Mouse (Mus musculus) embryonic fibroblast, embryonic 13.5 days (primary cell): ENCODE measurements around the gene Rrp36. TPM values are rescaled to one million over a fixed set of nuclear protein-coding genes. Genes with fewer than 3 reads are reported as not detected.

Experiments
- H3K27ac ChIP-seq: 2 replicates; pipeline ENCODE4 v1.5.1; 2012; ENCODE audit warnings: low read length, control low read depth, inconsistent platforms; ENCODE audit not compliant: insufficient read depth
- H3K4me1 ChIP-seq: 2 replicates; pipeline ENCODE4 v1.6.1; 2011; ENCODE audit warnings: low read length; ENCODE audit not compliant: control insufficient read depth, insufficient read depth
- H3K4me3 ChIP-seq: 2 replicates; pipeline ENCODE4 v1.5.1; 2011; ENCODE audit warnings: mild to moderate bottlenecking, control low read depth, low read length; ENCODE audit not compliant: insufficient read depth
- CTCF ChIP-seq: IDR thresholded peaks from 2 replicates; pipeline ENCODE4 v1.5.1; 2011; ENCODE audit warnings: mild to moderate bottlenecking, control low read depth, low read length, moderate library complexity, borderline replicate concordance; ENCODE audit not compliant: insufficient read depth
- POLR2A ChIP-seq: IDR thresholded peaks from 2 replicates; pipeline ENCODE4 v1.6.1; 2011; ENCODE audit warnings: low read depth, mild to moderate bottlenecking, control low read depth, low read length, moderate library complexity
- polyA plus RNA-seq: library from polyadenylated mRNA; stranded (reverse); fragments of >200 nt; gene quantifications from 2 replicates; pipeline ENCODE4 v1.2.4, GENCODE M21; 2011; ENCODE audit warnings: low read depth; ENCODE audit not compliant: missing spikeins, insufficient read length

Gene Rrp36
- polyA plus RNA-seq, 1 experiment: 32.3 TPM

DNA sequence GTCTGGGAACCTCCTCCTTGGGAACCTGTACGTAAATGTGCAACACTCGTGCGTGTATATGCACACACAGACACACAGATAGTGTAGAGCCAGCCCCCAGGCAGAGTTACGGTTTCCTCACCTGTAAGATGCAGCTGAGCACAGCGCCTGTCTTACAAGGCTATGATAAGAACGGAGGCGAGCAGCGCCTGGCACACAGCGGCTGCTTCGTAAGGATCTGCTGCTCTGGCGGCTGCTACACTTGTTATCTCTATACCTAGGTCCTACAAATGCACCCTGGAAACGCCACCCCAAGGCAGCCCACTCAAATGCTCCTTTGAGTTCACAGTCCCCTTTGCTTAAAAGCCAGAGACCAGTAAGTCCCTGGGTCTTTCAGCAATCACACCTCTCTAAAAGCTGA lies 16.5 kb upstream of the Rrp36 start:
- H3K27ac ChIP-seq: no peak overlapping the region
- H3K4me1 ChIP-seq: no peaks in the 10 kb centered on the region
- no peak for TF ChIP-seq CTCF
- TF ChIP-seq POLR2A: no peak
- no peak overlapping the region for H3K4me3 ChIP-seq

GRCm38 (mm10) chr17:46685913-46686312 lies 11.8 kb upstream of the Rrp36 start:
- H3K4me3 ChIP-seq: no peak overlapping the region
- no peaks in the 10 kb centered on the region for H3K4me1 ChIP-seq
- no peak overlapping the region for H3K27ac ChIP-seq
- TF ChIP-seq CTCF: no peak
- no peak for TF ChIP-seq POLR2A

GRCm38 (mm10) chr17:46682654-46683389 lies 8.7 kb upstream of the Rrp36 start:
- no peak overlapping the region for H3K4me3 ChIP-seq
- no peak overlapping the region for H3K27ac ChIP-seq
- TF ChIP-seq CTCF (no peak), POLR2A (no peak)
- no peaks in the 10 kb centered on the region for H3K4me1 ChIP-seq

DNA sequence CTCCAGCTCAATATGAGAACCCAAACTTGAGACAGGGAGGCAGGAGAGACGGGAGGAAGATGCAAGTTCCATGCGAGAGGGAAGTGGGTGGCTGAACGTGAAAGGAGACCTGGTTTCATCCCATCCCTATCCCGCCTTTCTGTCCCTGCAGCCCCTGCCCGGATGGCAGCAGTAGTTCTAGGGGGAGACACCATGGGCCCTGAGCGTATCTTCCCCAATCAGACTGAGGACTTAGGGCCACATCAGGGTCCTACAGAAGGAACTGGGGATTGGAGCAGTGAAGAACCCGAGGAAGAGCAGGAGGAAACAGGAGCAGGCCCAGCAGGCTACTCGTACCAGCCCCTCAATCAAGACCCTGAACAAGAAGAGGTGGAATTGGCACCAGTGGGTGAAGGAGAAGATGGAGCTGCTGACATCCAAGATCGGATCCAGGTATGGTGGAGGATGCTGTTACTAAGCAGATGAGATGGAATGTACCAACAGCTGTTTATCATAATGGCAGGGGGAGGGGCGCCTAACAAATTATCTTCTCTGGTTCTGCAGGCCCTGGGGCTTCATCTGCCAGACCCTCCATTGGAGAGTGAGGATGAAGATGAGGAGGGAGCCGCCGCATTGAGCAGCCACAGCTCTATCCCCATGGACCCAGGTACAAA lies 7.4 kb upstream of the Rrp36 start:
- no peak for TF ChIP-seq CTCF
- H3K27ac ChIP-seq: no peak overlapping the region
- H3K4me1 ChIP-seq: no peaks in the 10 kb centered on the region

GRCm38 (mm10) chr17:46680760-46681373 lies 6.7 kb upstream of the Rrp36 start, which contains the start of gene Klhdc3:
Gene Klhdc3 (minus strand): TSS chr17:46680914.
- no peaks in the 10 kb centered on the region for H3K4me1 ChIP-seq
- peak within 1 kb of the TSS; percentile 84 for H3K4me3 ChIP-seq
- TF ChIP-seq POLR2A (peak; percentile 68), CTCF (no peak)
- peak within 1 kb of the TSS; percentile 62 for H3K27ac ChIP-seq

More for the DNA sequence above, 7.4 kb upstream of the Rrp36 start:
- peak overlapping the region; percentile 58 for H3K4me3 ChIP-seq

DNA sequence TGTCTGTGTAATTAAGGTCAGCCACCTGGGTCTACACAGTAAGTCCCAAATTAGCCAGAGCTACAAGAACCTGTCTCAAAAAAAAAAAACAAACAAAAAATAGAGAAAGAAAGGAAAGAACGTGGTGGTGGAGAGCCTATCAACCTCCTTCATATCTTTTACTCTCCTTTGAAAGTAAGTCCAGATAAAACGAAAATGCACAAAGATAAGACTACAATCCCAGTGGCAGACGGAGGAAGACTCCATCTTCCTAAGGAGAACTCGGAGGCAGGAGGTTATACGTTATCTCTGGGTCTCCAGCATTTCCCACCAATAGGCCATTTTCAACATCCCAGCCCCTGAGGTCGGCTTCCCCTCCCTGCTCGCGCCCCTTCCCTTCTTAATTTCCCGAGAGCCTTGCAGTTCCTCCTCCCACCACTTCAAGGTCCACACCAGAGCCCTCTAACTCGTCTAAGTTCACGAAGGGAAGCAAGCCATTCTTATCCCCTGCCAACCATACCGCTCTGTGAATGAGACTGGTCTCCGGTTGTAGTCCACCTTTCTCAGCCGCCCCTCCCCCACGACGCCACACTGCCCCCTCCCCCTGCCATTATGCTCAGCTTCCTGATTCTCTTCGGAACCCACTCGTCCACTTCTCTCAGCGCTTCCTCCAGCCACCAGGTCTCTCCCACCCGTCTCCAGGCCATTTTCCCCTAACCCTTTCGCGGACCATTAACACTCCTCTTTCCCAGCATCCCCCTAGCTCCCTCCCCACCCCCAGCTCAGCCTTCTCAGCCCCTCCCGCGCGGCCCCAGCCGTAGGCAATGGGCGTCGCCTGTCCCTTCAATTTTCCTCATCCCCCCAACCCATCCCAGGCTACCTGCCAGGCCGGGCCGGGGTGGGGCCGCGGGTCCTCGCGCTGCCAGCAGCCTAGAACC lies 5.9 kb upstream of the Rrp36 start:
- H3K4me1 ChIP-seq: peaks cover 2% of the 10 kb centered on the region; the same call in 1 of the 2 replicates
- TF ChIP-seq POLR2A: peak; percentile 44; the same call in 1 of the 2 replicates
- TF ChIP-seq CTCF: no peak
- peak overlapping the region; percentile 84 for H3K4me3 ChIP-seq
- H3K27ac ChIP-seq: peak overlapping the region; percentile 62

DNA sequence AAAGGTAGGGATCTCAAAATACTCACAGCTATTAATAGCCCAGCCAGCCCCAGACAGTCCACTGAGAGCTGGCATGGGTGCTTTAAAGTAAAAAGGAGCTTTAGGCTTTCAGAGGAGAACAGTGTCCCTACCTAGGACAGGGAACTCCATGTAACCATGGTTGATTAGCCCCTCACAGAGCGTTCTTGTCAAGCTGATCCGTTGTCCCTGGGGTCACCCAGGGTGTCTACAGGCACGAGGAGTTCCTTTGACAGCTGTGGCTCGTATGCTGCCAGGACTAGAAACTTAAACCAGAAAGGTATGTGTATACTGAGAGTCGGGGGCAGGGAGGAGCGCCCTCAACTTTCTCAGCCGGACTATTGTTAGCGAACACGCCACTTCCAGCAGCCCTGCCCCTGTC lies 4.8 kb upstream of the Rrp36 start:
- Histone ChIP-seq H3K4me3 (peak overlapping the region; percentile 84), H3K4me1 (peaks cover 8% of the 10 kb centered on the region), H3K27ac (peak overlapping the region; percentile 4; the same call in 1 of the 2 replicates)
- TF ChIP-seq CTCF (no peak), POLR2A (no peak)

DNA sequence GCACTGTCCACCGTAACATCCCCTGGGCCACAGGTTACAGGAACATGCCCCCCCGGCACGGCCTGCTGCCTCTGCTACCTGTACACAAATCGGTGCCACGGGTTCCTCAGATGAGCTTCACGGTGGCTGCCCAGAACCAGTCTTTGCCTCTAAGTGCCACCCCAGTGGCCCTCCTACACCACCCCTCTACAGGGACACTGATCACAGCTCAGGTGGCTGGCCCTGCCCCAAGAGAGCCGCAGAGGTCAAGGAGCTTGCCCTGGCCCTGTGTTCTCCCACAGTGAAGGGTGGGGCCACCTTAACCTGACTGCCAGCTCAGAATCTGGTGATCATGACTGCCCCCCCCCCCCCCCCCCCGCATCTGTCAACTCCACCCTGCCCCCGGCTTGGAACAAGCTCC lies 4.3 kb upstream of the Rrp36 start, which contains the start of gene Mea1:
TSS of gene Mea1 (plus strand) at position 378 of the 400 bp plus-strand sequence.
- no peak for TF ChIP-seq CTCF
- no peak for TF ChIP-seq POLR2A
- peaks cover 8% of the 10 kb centered on the region for H3K4me1 ChIP-seq

DNA sequence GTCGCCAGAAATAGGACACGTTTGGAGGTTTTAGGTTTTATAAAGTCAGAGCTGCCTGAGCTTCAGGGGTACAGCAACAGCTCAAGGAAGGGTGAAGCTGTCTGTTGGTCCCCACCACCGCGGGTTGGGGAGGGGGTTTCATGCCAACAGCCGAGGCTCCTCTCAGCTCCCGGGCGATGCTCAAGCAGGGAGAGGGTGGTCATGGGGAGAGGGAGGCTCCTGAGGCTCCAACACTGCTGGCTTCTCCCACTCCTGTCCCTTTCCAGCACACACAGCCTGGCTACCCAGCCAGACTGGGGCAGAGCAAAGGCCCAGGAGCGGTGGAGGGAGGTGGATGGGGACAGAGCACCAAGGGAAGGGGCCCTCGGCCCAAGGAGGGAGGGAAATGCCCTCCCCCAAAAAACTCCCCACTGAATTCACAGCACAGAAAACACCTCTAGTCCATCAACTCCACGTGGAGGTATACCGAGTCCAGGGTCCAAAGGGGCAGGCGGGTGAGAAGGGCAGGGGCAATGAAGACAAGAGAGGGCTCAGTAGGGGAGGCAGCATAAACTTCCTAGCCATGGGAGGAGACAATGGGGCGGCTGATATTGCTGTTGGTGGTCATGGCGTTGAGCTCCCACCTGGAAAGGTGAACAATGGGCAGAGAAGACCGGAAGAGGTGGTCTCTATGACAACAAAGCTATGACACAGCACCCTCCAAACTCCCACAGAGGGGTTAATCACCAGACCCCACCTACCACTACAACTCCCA lies 555 bp upstream of the Rrp36 start:
- no peak for TF ChIP-seq POLR2A
- TF ChIP-seq CTCF: no peak
- H3K4me3 ChIP-seq: no peak overlapping the region
- peaks cover 8% of the 10 kb centered on the region for H3K4me1 ChIP-seq
- H3K27ac ChIP-seq: peak overlapping the region; percentile 83

More for the DNA sequence above, 4.3 kb upstream of the Rrp36 start, which contains the start of gene Mea1:
- peak within 1 kb of the TSS; percentile 84 for H3K4me3 ChIP-seq
- H3K27ac ChIP-seq: peak within 1 kb of the TSS; percentile 4; the same call in 1 of the 2 replicates
